Mouse (Mus musculus): ENCODE measurements around the gene Notch2.

GRCm38 (mm10) chr3:98108416-98108815 is 95.1 kb downstream of the Notch2 start:
- TF ChIP-seq GATA1 (IDR thresholded peaks at IDR 0.05; ENCODE audit: low read length) (no peak), TAL1 (IDR thresholded peaks at IDR 0.05; ENCODE audit: low read length) (no peak)

Measured in erythroblast, embryonic 14.5 days (primary cell).